Mouse (Mus musculus) regulatory T cell (primary cell): Measurements from ENCODE around the gene 9130023H24Rik.

ENCODE experiments used
- in situ Hi-C: fragments of 300-600 bp; cut with MboI, MseI; formaldehyde crosslinking; loops from one replicate; pipeline ENCODE4 v1.15.1; 2025; ENCODE audit warnings: high pct_unique_total_duplicates

The 9130023H24Rik gene

GRCm38 (mm10) chr7:128237927-128238778 lies at the start of gene 9130023H24Rik:
Gene 9130023H24Rik, minus strand, starts transcription at chr7:128238031.
- in situ Hi-C loops = no loop called here

DNA sequence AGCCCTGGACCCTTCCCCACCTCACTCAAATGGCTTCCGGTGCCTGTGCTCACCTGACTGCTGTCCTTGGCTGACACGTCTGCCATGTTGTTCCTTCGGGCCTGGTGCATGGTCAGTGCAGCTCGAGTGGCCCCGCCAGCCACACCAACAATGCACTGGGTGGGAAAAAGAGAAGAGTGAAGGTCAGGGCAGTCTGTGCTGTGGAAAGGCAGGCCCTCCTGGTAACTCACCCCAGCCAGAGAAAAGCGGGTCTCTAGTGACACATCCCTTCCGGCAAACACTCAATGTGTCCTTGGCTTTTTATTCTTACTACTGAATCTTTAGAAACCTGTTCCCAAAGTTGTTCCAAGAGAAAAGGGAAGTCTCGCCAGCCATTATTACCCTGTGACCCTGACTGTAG lies 47.2 kb upstream of the 9130023H24Rik start:
- in situ Hi-C loops = no loop called here

GRCm38 (mm10) chr7:128284047-128284446 lies 46.2 kb upstream of the 9130023H24Rik start:
- in situ Hi-C loops = no loop called here

DNA sequence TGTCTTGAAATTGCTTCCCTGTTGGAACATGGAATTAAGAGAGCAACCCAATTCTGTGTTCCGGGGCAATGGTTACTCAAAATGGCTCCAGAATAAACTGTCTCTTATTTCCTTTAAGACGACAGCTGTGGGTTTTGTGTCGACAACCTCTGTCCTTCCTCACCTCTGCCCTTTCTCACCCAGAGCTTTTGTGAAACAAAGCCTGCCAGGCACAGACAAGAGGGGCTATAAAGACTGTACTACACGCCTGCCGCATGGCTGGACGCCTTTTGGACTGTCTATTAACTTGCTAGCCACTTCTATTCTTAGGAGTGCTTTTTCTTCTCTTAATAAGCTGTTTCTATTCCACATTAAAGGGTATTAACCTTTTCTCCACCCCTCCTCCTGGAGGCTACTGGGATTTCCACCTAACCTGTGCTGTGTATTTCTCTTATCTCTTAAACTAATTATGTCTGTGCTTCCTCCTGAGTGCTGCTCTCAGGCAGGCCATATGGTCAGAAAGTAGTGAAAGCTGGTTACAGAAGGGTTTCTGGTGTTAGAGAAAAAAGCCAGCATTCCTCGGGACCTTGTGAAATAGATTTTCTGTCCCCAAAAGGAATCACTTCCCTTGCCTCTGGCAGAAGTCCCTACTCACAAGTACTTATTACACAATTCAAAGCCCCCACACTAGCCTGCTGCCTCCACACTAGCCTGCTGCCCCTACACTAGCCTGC lies 44.9 kb upstream of the 9130023H24Rik start:
- in situ Hi-C loops = no loop called here

GRCm38 (mm10) chr7:128281765-128282164 lies 43.9 kb upstream of the 9130023H24Rik start:
- in situ Hi-C loops = no loop called here

DNA sequence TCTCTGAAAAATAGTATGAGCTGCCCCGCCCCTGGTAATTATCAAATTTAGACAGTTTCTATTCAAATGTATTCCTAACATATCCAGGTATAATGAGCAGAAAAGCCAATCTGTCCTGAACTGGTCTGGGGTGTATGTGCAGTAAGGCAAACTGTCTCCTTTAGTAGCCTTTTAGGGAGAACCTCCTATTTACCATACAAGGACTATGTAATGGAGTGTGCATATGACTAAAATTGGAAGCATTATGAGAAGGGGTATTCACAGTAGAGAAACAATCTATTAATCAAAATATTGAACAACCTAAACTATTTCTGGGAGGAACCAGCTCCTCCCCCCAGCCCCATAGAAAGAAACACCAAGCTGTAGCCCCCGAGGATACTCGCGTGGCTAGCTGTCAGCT lies 41.9 kb upstream of the 9130023H24Rik start:
- in situ Hi-C loops = no loop called here

DNA sequence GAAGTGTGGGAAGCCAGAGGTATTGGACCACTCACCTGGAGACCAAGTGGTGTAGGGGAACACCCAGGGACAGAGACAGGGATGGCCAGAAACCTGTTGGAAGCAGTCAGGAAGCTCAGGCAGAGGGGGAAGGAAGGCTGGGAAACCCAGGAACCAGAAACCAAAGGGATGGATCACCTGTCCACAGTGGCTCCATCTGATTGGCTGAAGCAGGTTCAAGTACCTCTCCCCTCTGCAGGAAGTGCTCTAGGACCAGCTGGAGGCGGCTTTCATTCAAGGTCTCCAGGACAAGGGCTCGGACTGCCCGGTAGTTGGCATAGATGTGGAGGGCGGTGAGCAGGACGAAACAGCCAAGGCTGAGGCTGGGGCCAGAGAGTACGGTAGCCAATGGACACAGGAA lies 38.2 kb upstream of the 9130023H24Rik start:
- in situ Hi-C loops = no loop called here

DNA sequence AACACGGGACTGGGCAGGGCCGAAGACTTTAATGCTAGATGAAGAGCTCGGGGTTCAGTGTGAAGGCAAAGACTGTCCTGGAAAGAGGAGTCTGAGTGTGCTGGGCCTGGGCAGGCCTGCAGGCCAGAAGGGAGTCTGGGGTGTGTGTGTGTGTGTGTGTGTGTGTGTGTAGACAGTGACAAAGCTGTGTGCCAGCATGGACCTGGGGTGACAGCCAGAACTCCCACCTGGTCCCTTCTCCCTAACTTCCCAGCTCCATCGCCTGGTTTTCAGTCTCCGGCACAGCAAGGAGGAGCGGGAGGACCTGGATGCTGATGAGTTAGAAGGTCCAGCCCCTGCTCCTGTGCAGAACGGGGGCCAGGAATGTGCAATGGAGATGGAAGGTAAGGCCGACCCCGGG lies 33.7 kb upstream of the 9130023H24Rik start:
- in situ Hi-C loops = no loop called here

DNA sequence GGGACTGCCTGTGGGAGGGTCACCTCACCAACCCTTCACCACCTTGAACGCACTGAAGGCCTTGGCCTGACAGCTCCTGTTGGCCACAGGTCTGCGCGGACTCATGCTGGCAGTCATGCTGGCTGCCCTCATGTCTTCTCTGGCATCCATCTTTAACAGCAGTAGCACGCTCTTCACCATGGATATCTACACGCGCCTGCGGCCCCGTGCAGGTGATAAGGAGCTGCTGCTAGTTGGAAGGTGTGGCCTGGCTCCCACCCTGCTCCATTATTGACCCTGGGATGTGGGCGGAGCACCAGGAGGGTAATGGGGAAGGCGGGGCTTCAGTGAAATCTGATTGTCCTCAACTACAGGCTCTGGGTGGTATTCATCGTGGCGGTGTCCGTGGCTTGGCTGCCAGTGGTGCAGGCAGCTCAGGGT lies 32.6 kb upstream of the 9130023H24Rik start:
- in situ Hi-C loops = no loop called here

DNA sequence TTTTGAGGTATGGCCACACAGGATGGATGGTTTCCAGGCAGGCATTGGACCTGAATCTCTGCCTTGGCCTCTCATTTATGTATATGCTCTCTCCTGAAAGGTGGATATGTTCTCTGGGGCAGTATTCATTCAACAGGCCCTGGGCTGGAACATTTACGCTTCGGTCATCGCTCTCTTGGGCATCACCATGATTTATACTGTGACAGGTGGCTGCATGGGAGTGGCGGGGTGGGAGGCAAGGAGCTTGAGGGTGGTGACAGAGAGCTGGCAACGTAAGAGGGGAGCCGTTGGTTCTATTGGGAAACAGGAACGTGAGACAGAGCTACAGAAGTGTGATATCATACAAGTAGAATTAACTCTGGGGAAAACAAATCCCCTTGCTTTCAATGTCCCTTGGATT lies 30.0 kb upstream of the 9130023H24Rik start:
- in situ Hi-C loops = no loop called here

GRCm38 (mm10) chr7:128267391-128267790 lies 29.6 kb upstream of the 9130023H24Rik start:
- in situ Hi-C loops = no loop called here

GRCm38 (mm10) chr7:128266056-128266455 lies 28.2 kb upstream of the 9130023H24Rik start:
- in situ Hi-C loops = no loop called here

GRCm38 (mm10) chr7:128265411-128265810 lies 27.6 kb upstream of the 9130023H24Rik start, which contains the start of gene Slc5a2:
Gene Slc5a2, plus strand, starts transcription at chr7:128265657.
- in situ Hi-C loops = no loop called here

DNA sequence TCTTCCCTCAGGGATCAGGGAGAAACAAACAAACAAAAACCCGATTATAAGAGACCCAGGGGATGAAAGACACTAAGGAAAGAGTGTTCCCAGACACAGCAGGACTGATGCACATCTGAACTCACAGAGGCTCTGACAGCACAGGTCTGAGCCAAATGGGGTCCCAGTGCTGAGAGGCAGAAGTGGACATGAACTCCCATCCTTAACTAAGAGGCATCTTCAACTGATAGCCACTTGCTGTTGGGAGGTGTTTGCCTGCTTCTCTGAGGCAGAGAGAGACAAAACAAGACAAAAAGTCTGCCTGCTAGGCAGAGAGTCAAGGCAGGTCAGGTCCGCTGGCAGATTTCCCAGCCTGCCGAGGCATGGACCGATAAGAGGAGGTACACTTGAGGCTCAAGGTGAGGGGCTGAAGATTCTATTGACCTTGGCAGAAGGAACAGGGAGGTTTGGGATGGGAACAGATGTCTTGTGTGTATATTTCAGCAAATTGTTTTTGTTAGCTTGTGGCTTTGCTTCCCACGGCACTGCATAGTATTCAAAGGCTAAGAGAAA lies 19.0 kb upstream of the 9130023H24Rik start:
- in situ Hi-C loops = no loop called here

DNA sequence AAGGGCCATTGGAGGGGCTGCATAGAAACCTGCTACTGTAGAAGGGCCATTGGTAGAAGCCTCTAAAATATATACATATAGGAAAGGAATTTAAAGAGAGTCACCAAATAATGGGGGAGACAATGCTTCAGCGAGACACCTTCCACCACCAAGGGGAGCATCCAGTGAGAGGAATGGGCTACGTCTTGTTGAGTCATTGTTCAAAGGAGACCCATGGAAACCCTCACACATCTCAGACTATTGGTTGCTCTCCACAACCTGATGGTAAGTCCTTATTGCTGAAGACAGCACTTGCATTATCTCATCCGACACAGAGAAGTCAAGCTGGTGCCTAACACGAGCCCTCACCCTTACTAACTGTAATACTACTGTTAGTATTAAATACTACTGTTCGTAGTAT lies 17.9 kb upstream of the 9130023H24Rik start:
- in situ Hi-C loops = no loop called here

GRCm38 (mm10) chr7:128254978-128255377 lies 17.1 kb upstream of the 9130023H24Rik start:
- in situ Hi-C loops = no loop called here

GRCm38 (mm10) chr7:128252609-128253008 lies 14.8 kb upstream of the 9130023H24Rik start:
- in situ Hi-C loops = no loop called here

- in situ Hi-C loops = no loop called here
Measured at GRCm38 (mm10) chr7:128251946-128252345, 14.1 kb upstream of the 9130023H24Rik start.

- in situ Hi-C loops = loop anchor here (10.0 kb wide), 1 partner anchor 95 kb away; no protein-coding TSS in a partner anchor
Measured at GRCm38 (mm10) chr7:128249998-128250397, 12.2 kb upstream of the 9130023H24Rik start.

GRCm38 (mm10) chr7:128248081-128249042 lies 10.5 kb upstream of the 9130023H24Rik start:
- in situ Hi-C loops = loop anchor here (10.0 kb wide), 1 partner anchor 96 kb away; no protein-coding TSS in a partner anchor

DNA sequence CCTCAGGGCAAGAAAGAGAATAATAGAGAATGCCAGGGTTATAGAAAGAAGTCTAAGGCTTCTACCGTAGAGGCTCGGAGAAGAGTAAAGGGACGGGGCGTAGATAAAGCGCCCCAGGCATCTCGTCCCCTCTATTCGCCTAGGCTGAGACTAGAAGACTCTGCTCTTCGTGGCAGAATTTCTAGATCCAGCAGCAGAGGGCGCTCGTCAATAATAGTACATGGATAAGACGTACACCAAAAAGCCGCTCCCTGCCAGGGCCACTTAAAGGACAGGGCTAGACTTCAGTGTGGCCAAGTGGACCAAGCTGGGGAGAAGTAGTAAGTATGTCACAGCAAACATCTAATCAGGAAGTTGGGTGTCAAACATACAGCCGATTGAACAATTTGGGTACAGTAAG lies 9.6 kb upstream of the 9130023H24Rik start:
- in situ Hi-C loops = loop anchor here (10.0 kb wide), 1 partner anchor 97 kb away; no protein-coding TSS in a partner anchor
